Mouse (Mus musculus): ENCODE data around the gene Gbp5. TPM values are rescaled to one million over a fixed set of nuclear protein-coding genes. Genes with fewer than 3 reads are reported as not detected.
A peak's percentile ranks its signal among the peaks of the same experiment; 100 is the strongest.

Gene Gbp5
- polyA plus RNA-seq (2014; fragmentation: Nextera tagmentation; extraction: Ambion mirVana): 0.20 TPM in 1 of 2 replicates, not detected in the other

DNA sequence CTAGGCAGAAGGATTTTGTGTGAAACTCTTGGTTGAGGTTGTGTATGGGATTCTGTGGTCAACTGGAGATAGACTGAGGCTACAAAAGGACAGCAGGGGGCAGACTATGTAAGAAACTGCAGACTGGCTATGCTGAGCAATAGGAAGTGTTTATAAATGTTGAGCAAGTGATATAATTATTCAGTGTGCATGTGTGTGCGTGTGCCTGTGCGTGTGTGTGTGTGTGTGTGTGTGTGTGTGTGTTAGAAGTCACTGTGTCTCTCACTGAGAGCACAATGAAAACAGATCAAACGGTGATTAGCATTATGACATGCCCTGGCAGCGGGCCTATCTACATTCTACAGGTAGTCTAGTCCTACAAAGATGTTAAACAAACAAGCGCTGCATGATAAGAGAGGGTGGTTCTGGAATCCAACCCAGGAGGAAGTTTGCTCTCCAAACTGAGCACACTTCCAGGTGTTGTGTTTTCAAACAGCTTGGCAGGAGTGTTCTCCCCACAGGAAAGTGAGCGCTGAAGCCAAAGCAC lies at the start of gene Gbp5:
Gbp5 (plus strand) TSS at position 443 of the 526 bp plus-strand sequence.
- H3K4me1 ChIP-seq (ENCODE audit: control insufficient read depth, insufficient read depth, low read length): no peaks in the 10 kb centered on the region
- DNase-seq (ENCODE audit: low spot score) (peak; percentile 38), ATAC-seq (replicated peaks; ENCODE audit: insufficient number of reproducible peaks, low FRiP score, low TSS enrichment, low read depth) (no peak)
- no peaks in the 10 kb centered on the region for H3K9me3 ChIP-seq (replicated peaks; ENCODE audit: control insufficient read depth, low read length)
- no peak within 1 kb of the TSS for H3K4me3 ChIP-seq (ENCODE audit: low read depth, low read length)
- no peak within 1 kb of the TSS for H3K4me2 ChIP-seq (ENCODE audit: low read depth, low read length)
- no peaks in the 10 kb centered on the region for H3K36me3 ChIP-seq (replicated peaks; ENCODE audit: control insufficient read depth, insufficient read depth, low read depth, low read length)
- no peaks in the 10 kb centered on the region for H3K27me3 ChIP-seq (ENCODE audit: control insufficient read depth, insufficient read depth, low read length)
- no peak within 1 kb of the TSS for H3K9ac ChIP-seq (replicated peaks; ENCODE audit: low read length)
- H3K27ac ChIP-seq (replicated peaks; ENCODE audit: low read depth, low read length): no peak within 1 kb of the TSS
- WGBS: 80% methylated on average over 6 of the region's 6 CpGs

DNA sequence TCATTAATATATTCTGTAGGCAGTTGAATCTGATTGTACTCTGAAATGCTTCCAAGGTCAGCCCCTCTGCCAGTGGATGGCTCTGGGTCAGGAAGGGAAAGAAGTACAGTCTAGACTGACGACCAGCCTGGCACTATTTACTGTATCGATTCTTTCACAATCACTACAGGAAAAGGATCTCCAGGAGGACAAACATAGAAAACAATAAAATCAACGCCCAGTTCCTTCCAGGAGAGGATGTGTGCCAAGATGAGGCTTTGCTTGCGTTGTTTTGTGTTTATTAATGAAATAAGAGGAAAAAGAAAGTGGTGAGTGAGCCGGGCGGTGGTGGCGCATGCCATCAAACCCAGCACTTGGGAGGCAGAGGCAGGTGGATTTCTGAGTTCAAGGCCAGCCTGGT lies 39.6 kb upstream of the Gbp5 start:
- no peak for DNase-seq (ENCODE audit: low spot score)
- H3K4me2 ChIP-seq (ENCODE audit: low read depth, low read length): no peak overlapping the region
- 88% methylated on average over 7 of the region's 7 CpGs for WGBS
- H3K9ac ChIP-seq (replicated peaks; ENCODE audit: low read length): no peak overlapping the region
- H3K36me3 ChIP-seq (replicated peaks; ENCODE audit: control insufficient read depth, insufficient read depth, low read depth, low read length): no peaks in the 10 kb centered on the region
- ATAC-seq (replicated peaks; ENCODE audit: insufficient number of reproducible peaks, low FRiP score, low TSS enrichment, low read depth): no peak
- no peaks in the 10 kb centered on the region for H3K4me1 ChIP-seq (ENCODE audit: control insufficient read depth, insufficient read depth, low read length)
- no peak overlapping the region for H3K4me3 ChIP-seq (ENCODE audit: low read depth, low read length)
- H3K9me3 ChIP-seq (replicated peaks; ENCODE audit: control insufficient read depth, low read length): no peaks in the 10 kb centered on the region
- H3K27me3 ChIP-seq (ENCODE audit: control insufficient read depth, insufficient read depth, low read length): no peaks in the 10 kb centered on the region
- H3K27ac ChIP-seq (replicated peaks; ENCODE audit: low read depth, low read length): no peak overlapping the region

DNA sequence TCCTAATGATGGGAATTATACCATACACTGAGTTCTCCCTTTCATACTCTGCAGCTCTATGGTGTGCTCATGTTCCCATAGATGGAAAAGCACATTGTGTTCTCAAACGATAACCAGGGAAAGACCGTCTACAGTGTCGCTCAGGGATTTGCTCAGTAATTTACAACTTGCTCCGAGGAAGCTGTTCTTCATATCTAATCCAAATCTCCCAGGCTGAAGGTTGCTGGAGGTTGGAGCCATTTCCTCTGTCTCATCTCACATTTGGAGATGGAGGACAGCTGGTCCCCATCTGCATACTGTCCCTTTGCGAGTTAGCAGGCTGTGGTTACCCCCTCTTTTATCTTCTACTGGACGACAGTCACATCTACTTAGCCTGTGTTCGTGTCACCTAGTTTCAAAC lies 34.5 kb upstream of the Gbp5 start:
- no peak for DNase-seq (ENCODE audit: low spot score)

DNA sequence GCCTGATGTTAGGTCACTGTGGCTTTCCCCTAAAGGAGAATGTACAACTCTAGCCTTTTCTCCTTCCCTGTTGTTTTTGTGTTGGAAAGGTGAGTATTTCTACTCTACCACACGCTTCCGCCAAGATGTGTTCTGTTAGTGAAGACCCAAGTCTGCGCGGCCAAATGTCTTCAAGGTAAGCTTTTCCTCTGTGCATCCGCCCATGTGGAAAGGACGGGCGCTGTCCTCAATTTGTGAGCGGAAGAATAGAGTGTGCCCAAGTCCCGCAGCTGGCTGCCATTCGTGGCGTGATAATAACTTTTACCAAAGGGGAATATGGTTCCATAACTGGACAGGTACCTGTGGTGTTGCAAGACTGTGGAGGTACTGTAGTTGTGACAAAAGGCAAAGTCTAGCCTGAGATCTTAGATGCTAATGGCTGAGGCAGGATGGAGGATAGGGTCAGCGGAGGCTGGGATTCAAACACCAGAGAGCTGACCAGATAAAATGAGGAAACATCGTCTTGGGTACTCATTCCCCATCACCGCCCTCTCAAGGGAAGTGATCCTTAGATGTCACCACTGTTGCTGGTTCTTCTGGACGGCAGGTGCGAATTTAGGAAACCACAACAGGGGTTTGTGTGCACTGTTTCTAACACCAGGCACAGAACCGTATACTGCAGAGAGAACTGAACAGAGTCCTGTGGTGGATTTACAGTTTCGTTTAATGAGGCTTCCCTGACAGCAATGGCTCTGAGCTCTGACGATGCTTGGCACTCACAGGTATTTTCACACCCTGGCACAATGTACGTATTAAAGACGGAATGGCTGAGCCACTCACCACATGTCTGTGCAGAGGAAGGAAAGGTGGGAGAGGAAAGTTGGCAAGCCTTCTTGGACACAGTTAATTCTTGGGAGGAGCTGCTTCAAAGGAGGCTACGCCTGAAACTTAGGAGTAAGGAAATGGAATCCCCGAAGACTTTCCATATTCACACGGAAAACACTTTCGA lies 30.7 kb upstream of the Gbp5 start:
- no peak overlapping the region for H3K9ac ChIP-seq (replicated peaks; ENCODE audit: low read length)
- H3K36me3 ChIP-seq (replicated peaks; ENCODE audit: control insufficient read depth, insufficient read depth, low read depth, low read length): no peaks in the 10 kb centered on the region
- DNase-seq (ENCODE audit: low spot score) (no peak), ATAC-seq (replicated peaks; ENCODE audit: insufficient number of reproducible peaks, low FRiP score, low TSS enrichment, low read depth) (no peak)
- H3K4me2 ChIP-seq (ENCODE audit: low read depth, low read length): no peak overlapping the region
- H3K4me1 ChIP-seq (ENCODE audit: control insufficient read depth, insufficient read depth, low read length): no peaks in the 10 kb centered on the region
- no peaks in the 10 kb centered on the region for H3K27me3 ChIP-seq (ENCODE audit: control insufficient read depth, insufficient read depth, low read length)
- H3K27ac ChIP-seq (replicated peaks; ENCODE audit: low read depth, low read length): no peak overlapping the region
- WGBS: 92% methylated on average over 25 of the region's 25 CpGs
- no peaks in the 10 kb centered on the region for H3K9me3 ChIP-seq (replicated peaks; ENCODE audit: control insufficient read depth, low read length)
- no peak overlapping the region for H3K4me3 ChIP-seq (ENCODE audit: low read depth, low read length)

More for the DNA sequence above, 34.5 kb upstream of the Gbp5 start:
- no peaks in the 10 kb centered on the region for H3K27me3 ChIP-seq (ENCODE audit: control insufficient read depth, insufficient read depth, low read length)
- no peaks in the 10 kb centered on the region for H3K4me1 ChIP-seq (ENCODE audit: control insufficient read depth, insufficient read depth, low read length)
- no peak overlapping the region for H3K4me3 ChIP-seq (ENCODE audit: low read depth, low read length)
- no peak overlapping the region for H3K4me2 ChIP-seq (ENCODE audit: low read depth, low read length)
- no peak overlapping the region for H3K9ac ChIP-seq (replicated peaks; ENCODE audit: low read length)
- 85% methylated on average over 7 of the region's 7 CpGs for WGBS
- H3K36me3 ChIP-seq (replicated peaks; ENCODE audit: control insufficient read depth, insufficient read depth, low read depth, low read length): no peaks in the 10 kb centered on the region
- no peaks in the 10 kb centered on the region for H3K9me3 ChIP-seq (replicated peaks; ENCODE audit: control insufficient read depth, low read length)
- H3K27ac ChIP-seq (replicated peaks; ENCODE audit: low read depth, low read length): no peak overlapping the region
- no peak for ATAC-seq (replicated peaks; ENCODE audit: insufficient number of reproducible peaks, low FRiP score, low TSS enrichment, low read depth)

DNA sequence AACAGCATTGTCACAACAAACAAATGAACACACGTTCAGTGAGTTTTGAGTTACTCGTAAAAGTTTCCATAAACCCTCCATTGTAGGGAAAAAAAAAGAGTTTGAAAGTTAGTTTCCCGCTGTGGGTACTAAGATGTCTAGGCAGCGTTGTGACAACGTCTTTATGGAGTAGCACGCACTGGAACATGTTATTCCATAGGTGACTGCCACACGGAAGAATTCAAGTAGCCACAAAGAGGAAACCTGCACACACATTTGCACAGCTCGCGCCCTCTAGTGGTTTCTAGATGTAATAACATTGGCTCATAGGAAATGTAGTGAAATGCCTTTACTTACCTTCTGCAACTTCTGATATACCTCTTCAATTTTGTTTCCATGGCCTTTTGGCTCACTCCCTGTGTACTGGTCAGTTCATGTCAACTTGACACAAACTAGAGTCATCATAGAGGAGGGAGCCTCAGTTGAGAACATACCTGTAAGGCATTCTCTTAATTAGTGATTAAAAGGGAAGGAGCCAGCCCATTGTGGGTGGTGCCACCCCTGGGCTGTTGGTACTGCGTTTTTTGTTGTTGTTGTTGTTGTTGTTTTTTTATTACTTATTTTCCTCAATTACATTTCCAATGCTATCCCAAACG lies 19.3 kb upstream of the Gbp5 start:
- DNase-seq (ENCODE audit: low spot score) (peak; percentile 78), ATAC-seq (replicated peaks; ENCODE audit: insufficient number of reproducible peaks, low FRiP score, low TSS enrichment, low read depth) (peak; percentile 41; the same call in 1 of the 2 replicates)
- Histone ChIP-seq H3K9ac (replicated peaks; ENCODE audit: low read length) (no peak overlapping the region), H3K4me3 (ENCODE audit: low read depth, low read length) (no peak overlapping the region), H3K4me2 (ENCODE audit: low read depth, low read length) (no peak overlapping the region), H3K4me1 (ENCODE audit: control insufficient read depth, insufficient read depth, low read length) (no peaks in the 10 kb centered on the region), H3K9me3 (replicated peaks; ENCODE audit: control insufficient read depth, low read length) (no peaks in the 10 kb centered on the region), H3K36me3 (replicated peaks; ENCODE audit: control insufficient read depth, insufficient read depth, low read depth, low read length) (no peaks in the 10 kb centered on the region), H3K27ac (replicated peaks; ENCODE audit: low read depth, low read length) (no peak overlapping the region), H3K27me3 (ENCODE audit: control insufficient read depth, insufficient read depth, low read length) (no peaks in the 10 kb centered on the region)
- WGBS: 20% methylated on average over 11 of the region's 11 CpGs

GRCm38 (mm10) chr3:142475913-142476312 lies 17.9 kb upstream of the Gbp5 start:
- 20% methylated on average over 4 of the region's 4 CpGs for WGBS
- Histone ChIP-seq H3K4me1 (ENCODE audit: control insufficient read depth, insufficient read depth, low read length) (no peaks in the 10 kb centered on the region), H3K36me3 (replicated peaks; ENCODE audit: control insufficient read depth, insufficient read depth, low read depth, low read length) (no peaks in the 10 kb centered on the region), H3K9me3 (replicated peaks; ENCODE audit: control insufficient read depth, low read length) (no peaks in the 10 kb centered on the region), H3K4me2 (ENCODE audit: low read depth, low read length) (no peak overlapping the region), H3K9ac (replicated peaks; ENCODE audit: low read length) (no peak overlapping the region), H3K27me3 (ENCODE audit: control insufficient read depth, insufficient read depth, low read length) (no peaks in the 10 kb centered on the region), H3K4me3 (ENCODE audit: low read depth, low read length) (no peak overlapping the region), H3K27ac (replicated peaks; ENCODE audit: low read depth, low read length) (no peak overlapping the region)
- peak; percentile 77 for DNase-seq (ENCODE audit: low spot score)
- ATAC-seq (replicated peaks; ENCODE audit: insufficient number of reproducible peaks, low FRiP score, low TSS enrichment, low read depth): no peak

- ATAC-seq (replicated peaks; ENCODE audit: insufficient number of reproducible peaks, low FRiP score, low TSS enrichment, low read depth): no peak
- Histone ChIP-seq H3K4me2 (ENCODE audit: low read depth, low read length) (no peak overlapping the region), H3K36me3 (replicated peaks; ENCODE audit: control insufficient read depth, insufficient read depth, low read depth, low read length) (no peaks in the 10 kb centered on the region), H3K4me1 (ENCODE audit: control insufficient read depth, insufficient read depth, low read length) (no peaks in the 10 kb centered on the region), H3K4me3 (ENCODE audit: low read depth, low read length) (no peak overlapping the region), H3K9ac (replicated peaks; ENCODE audit: low read length) (no peak overlapping the region), H3K9me3 (replicated peaks; ENCODE audit: control insufficient read depth, low read length) (no peaks in the 10 kb centered on the region), H3K27ac (replicated peaks; ENCODE audit: low read depth, low read length) (no peak overlapping the region), H3K27me3 (ENCODE audit: control insufficient read depth, insufficient read depth, low read length) (no peaks in the 10 kb centered on the region)
- no peak for DNase-seq (ENCODE audit: low spot score)
- WGBS: 83% methylated on average over 5 of the region's 5 CpGs
Observed at GRCm38 (mm10) chr3:142477866-142478265, 15.9 kb upstream of the Gbp5 start.

DNA sequence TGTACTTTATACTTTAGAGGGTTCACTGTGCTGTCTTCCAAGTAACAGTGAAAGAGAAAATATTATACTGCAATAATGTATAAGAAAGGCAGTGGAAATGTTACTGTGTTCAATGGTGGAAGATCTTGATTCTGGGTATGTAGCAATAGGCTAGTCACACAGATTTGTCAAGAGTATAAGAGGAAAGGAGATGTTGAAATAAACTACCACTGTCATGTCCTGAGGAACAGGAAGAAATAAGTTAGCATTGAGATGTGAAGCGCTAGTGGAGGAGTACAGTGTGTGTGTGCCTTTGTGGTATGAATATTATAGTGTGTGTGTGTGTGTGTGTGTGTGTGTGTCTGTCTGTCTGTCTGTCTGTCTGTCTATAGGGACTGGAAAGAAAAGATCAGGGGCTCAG lies 15.4 kb upstream of the Gbp5 start:
- no peaks in the 10 kb centered on the region for H3K9me3 ChIP-seq (replicated peaks; ENCODE audit: control insufficient read depth, low read length)
- no peak overlapping the region for H3K4me3 ChIP-seq (ENCODE audit: low read depth, low read length)
- H3K4me1 ChIP-seq (ENCODE audit: control insufficient read depth, insufficient read depth, low read length): no peaks in the 10 kb centered on the region
- 97% methylated on average over 1 of the region's 1 CpGs for WGBS
- no peaks in the 10 kb centered on the region for H3K36me3 ChIP-seq (replicated peaks; ENCODE audit: control insufficient read depth, insufficient read depth, low read depth, low read length)
- no peak for ATAC-seq (replicated peaks; ENCODE audit: insufficient number of reproducible peaks, low FRiP score, low TSS enrichment, low read depth)
- H3K4me2 ChIP-seq (ENCODE audit: low read depth, low read length): no peak overlapping the region
- H3K9ac ChIP-seq (replicated peaks; ENCODE audit: low read length): no peak overlapping the region
- no peaks in the 10 kb centered on the region for H3K27me3 ChIP-seq (ENCODE audit: control insufficient read depth, insufficient read depth, low read length)
- DNase-seq (ENCODE audit: low spot score): no peak
- no peak overlapping the region for H3K27ac ChIP-seq (replicated peaks; ENCODE audit: low read depth, low read length)
